Mouse (Mus musculus): ENCODE data around the gene Vps37d.
"Not testable (repeated sequence)": the region's sequence is repeated elsewhere in the genome, so short reads cannot be mapped to it uniquely, and the experiment has no call there.

DNA sequence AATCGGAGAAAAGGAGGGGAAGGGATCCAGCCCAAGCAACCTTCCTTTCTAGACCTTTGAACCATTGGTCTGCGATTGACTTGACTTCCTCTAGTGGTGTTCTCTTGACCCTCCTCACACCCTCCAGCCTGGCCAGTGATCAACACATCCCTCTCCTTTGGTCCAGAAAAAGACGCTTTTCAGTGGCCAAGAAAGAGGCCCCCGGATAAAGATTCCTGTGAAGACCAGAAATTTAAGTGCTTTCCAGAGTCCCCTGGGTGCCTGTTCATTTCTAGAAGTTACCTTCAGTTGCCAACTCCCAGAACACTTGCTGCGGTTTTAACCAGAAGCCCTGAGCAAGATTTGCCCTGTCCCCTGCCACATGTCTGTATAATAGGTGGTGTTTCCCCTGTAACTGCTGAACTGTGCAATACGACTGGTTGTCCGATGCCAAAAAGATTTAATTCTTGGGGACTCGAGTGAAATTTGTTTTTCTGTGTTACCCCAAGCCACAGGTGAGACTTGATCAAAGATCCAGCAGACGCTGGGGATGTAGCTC lies 13.1 kb downstream of the Vps37d start, which contains the start of gene Bud23:
- not testable (repeated sequence) for TF ChIP-seq POLR2A (IDR thresholded peaks at IDR 0.05; ENCODE audit: low read depth, low read length); CTCF (conservative IDR thresholded peaks at IDR 0.05; ENCODE audit: insufficient read depth, insufficient read length, low read depth, low read length)

Measured in kidney, adult 2 months (tissue).